Mouse (Mus musculus): ENCODE results near the gene Dpp10.

DNA sequence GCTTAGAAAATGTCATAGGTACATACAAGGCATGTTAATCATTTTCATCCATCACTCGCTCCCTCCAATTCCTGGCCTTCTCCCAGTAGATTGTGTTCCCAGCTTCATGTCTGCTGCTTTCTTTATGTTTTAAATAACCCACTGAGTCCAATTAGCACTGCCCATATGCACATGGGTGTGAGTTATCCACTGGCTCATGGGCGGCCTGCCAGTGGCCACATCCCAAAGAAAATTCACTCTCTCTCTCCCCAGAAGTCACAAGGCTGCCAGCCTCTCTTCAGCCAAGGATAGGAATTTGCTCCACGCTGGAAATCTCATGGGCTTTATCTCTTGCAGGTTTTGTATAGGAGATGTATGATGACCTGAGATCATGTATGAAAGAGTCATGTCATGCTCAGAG, 338.1 kb downstream of the Dpp10 start:
- TF ChIP-seq CTCF (IDR thresholded peaks at IDR 0.05; ENCODE audit: borderline replicate concordance, insufficient read depth, low read depth, low read length) (no peak), POLR2A (IDR thresholded peaks at IDR 0.05; ENCODE audit: borderline replicate concordance, insufficient read depth, low read length) (no peak)
